Mouse (Mus musculus) heart, adult 2 months (tissue): Measurements from ENCODE around the gene Rora.

ENCODE experiments used
- CTCF ChIP-seq: fragments of 200-600 bp; IDR thresholded peaks from 2 replicates; pipeline ENCODE4 v1.8.1; 2022; ENCODE audit warnings: antibody characterized with exemption, mild to moderate bottlenecking, moderate library complexity
- EP300 ChIP-seq: fragments of 200-500 bp; IDR thresholded peaks from 2 replicates; pipeline ENCODE4 v1.6.1; 2011; ENCODE audit warnings: low read depth, low read length, control low read depth; ENCODE audit not compliant: insufficient read depth
- POLR2A ChIP-seq: fragments of 200-500 bp; IDR thresholded peaks from 2 replicates; pipeline ENCODE4 v1.6.1; 2011; ENCODE audit warnings: mild to moderate bottlenecking, low read depth, low read length, control low read depth; ENCODE audit not compliant: insufficient read depth

- TF ChIP-seq CTCF (peak; percentile 36), POLR2A (no peak), EP300 (no peak)
These were observed 507.2 kb downstream of the Rora start for GRCm38 (mm10) chr9:69160818-69161217.
